Mouse (Mus musculus): ENCODE measurements at regions not wholly inside any gene's neighbourhood (a gene's known extent, or its start where the extent isn't known, plus 50 kb on each side); places are given as distances from the start of the nearest gene placed in this dataset.

- no peak for TF ChIP-seq CHD1 (IDR thresholded peaks at IDR 0.05; ENCODE audit: low read depth, low read length)
- no peak overlapping the region for H3K4me2 ChIP-seq (ENCODE audit: insufficient read depth, low read depth, poor library complexity, severe bottlenecking)
- dilution Hi-C loops (cut with MboI; ENCODE audit: extremely low pct_ligation_motif_present, extremely low pct_unique_long_range_greater_than_20kb, low sequenced_read_pairs) = no loop called here
- H3K4me3 ChIP-seq (replicated peaks in 1 of 3; ENCODE audit: low read depth in 2 of 3, low read length in 2 of 3, poor library complexity in 1 of 3) = no peak overlapping the region
- H3K9me3 ChIP-seq (replicated peaks; ENCODE audit: low read length) = peaks cover 4% of the 10 kb centered on the region
- H3K27ac ChIP-seq (ENCODE audit: insufficient read depth, low read depth) = no peak overlapping the region
- H3K36me3 ChIP-seq (replicated peaks in 1 of 2; ENCODE audit: control insufficient read depth in 1 of 2, insufficient read depth in 1 of 2, low read length in 1 of 2) = no peaks in the 10 kb centered on the region
- no peaks in the 10 kb centered on the region for H3K79me2 ChIP-seq (replicated peaks; ENCODE audit: control insufficient read depth, extremely low read depth, insufficient read depth, poor library complexity, severe bottlenecking)
- peaks cover 46% of the 10 kb centered on the region for H3K27me3 ChIP-seq (replicated peaks)
- DNase-seq (ENCODE audit: extremely low read depth) = no peak
- no peaks in the 10 kb centered on the region for H3K4me1 ChIP-seq (ENCODE audit: control insufficient read depth in 1 of 2, insufficient read depth in 2 of 2)
- in situ Hi-C loops (cut with MboI; ENCODE audit: low pct_ligation_motif_present, low pct_unique_long_range_greater_than_20kb, low sequenced_read_pairs) = no loop called here
- H3K9ac ChIP-seq (ENCODE audit: insufficient read depth, low read depth) = no peak overlapping the region
Measured at GRCm38 (mm10) chr11:57432299-57432698, 86.1 kb downstream of the Fam114a2 start.

GRCm38 (mm10) chr11:57431886-57432285 lies 86.5 kb downstream of the Fam114a2 start:
- no peak for DNase-seq (ENCODE audit: extremely low read depth)
- in situ Hi-C loops (cut with MboI; ENCODE audit: low pct_ligation_motif_present, low pct_unique_long_range_greater_than_20kb, low sequenced_read_pairs) (no loop called here), dilution Hi-C loops (cut with MboI; ENCODE audit: extremely low pct_ligation_motif_present, extremely low pct_unique_long_range_greater_than_20kb, low sequenced_read_pairs) (no loop called here)
- Histone ChIP-seq H3K4me1 (ENCODE audit: control insufficient read depth in 1 of 2, insufficient read depth in 2 of 2) (no peaks in the 10 kb centered on the region), H3K9me3 (replicated peaks; ENCODE audit: low read length) (peaks cover 4% of the 10 kb centered on the region), H3K27me3 (replicated peaks) (peaks cover 48% of the 10 kb centered on the region), H3K79me2 (replicated peaks; ENCODE audit: control insufficient read depth, extremely low read depth, insufficient read depth, poor library complexity, severe bottlenecking) (no peaks in the 10 kb centered on the region), H3K9ac (ENCODE audit: insufficient read depth, low read depth) (no peak overlapping the region), H3K4me2 (ENCODE audit: insufficient read depth, low read depth, poor library complexity, severe bottlenecking) (no peak overlapping the region), H3K4me3 (replicated peaks in 1 of 3; ENCODE audit: low read depth in 2 of 3, low read length in 2 of 3, poor library complexity in 1 of 3) (no peak overlapping the region), H3K36me3 (replicated peaks in 1 of 2; ENCODE audit: control insufficient read depth in 1 of 2, insufficient read depth in 1 of 2, low read length in 1 of 2) (no peaks in the 10 kb centered on the region), H3K27ac (ENCODE audit: insufficient read depth, low read depth) (no peak overlapping the region)
- TF ChIP-seq E2F4 (IDR thresholded peaks at IDR 0.05; ENCODE audit: insufficient replicate concordance, low read depth, low read length) (no peak), MXI1 (IDR thresholded peaks at IDR 0.05; ENCODE audit: low read depth, low read length) (no peak), ZMIZ1 (IDR thresholded peaks at IDR 0.05; ENCODE audit: low read depth, low read length) (no peak), POLR2A (IDR thresholded peaks at IDR 0.05; ENCODE audit: low read depth, low read length) (no peak), CTCF (conservative IDR thresholded peaks at IDR 0.05 in 1 of 2, IDR thresholded peaks at IDR 0.05 in 1 of 2; ENCODE audit: low read depth in 2 of 2, low read length in 2 of 2) (peak; percentile 26 to 34; a peak in 3 of 4 replicates)

- peaks cover 4% of the 10 kb centered on the region for H3K9me3 ChIP-seq (replicated peaks; ENCODE audit: low read length)
- no peaks in the 10 kb centered on the region for H3K79me2 ChIP-seq (replicated peaks; ENCODE audit: control insufficient read depth, extremely low read depth, insufficient read depth, poor library complexity, severe bottlenecking)
- no peak overlapping the region for H3K4me3 ChIP-seq (replicated peaks in 1 of 3; ENCODE audit: low read depth in 2 of 3, low read length in 2 of 3, poor library complexity in 1 of 3)
- in situ Hi-C loops (cut with MboI; ENCODE audit: low pct_ligation_motif_present, low pct_unique_long_range_greater_than_20kb, low sequenced_read_pairs) = no loop called here
- DNase-seq (ENCODE audit: extremely low read depth) = peak; percentile 56
- H3K4me2 ChIP-seq (ENCODE audit: insufficient read depth, low read depth, poor library complexity, severe bottlenecking) = peak overlapping the region; percentile 92
- H3K9ac ChIP-seq (ENCODE audit: insufficient read depth, low read depth) = no peak overlapping the region
- peaks cover 59% of the 10 kb centered on the region for H3K27me3 ChIP-seq (replicated peaks)
- TF ChIP-seq CTCF (conservative IDR thresholded peaks at IDR 0.05 in 1 of 2, IDR thresholded peaks at IDR 0.05 in 1 of 2; ENCODE audit: low read depth in 2 of 2, low read length in 2 of 2) (peak; percentile 80 to 95), MAX (IDR thresholded peaks at IDR 0.05; ENCODE audit: low read length) (no peak), ELF1 (IDR thresholded peaks at IDR 0.05; ENCODE audit: low read depth, low read length) (peak; percentile 52; the same call in 1 of the 2 replicates), SMC3 (IDR thresholded peaks at IDR 0.05; ENCODE audit: low read depth, low read length) (peak; percentile 73), ZNF384 (IDR thresholded peaks at IDR 0.05; ENCODE audit: low read depth, low read length) (no peak; the same call in 1 of the 2 replicates), NELFE (IDR thresholded peaks at IDR 0.05; ENCODE audit: low read depth, low read length) (0 out of 2 replicates have a peak, but pooled peaks have one; percentile 22), RAD21 (IDR thresholded peaks at IDR 0.05; ENCODE audit: low read depth, low read length) (peak; percentile 40), BHLHE40 (IDR thresholded peaks at IDR 0.05; ENCODE audit: low read depth, low read length) (0 out of 2 replicates have a peak, but pooled peaks have one; percentile 22), ZC3H11A (IDR thresholded peaks at IDR 0.05; ENCODE audit: low read depth, low read length) (no peak), NRF1 (IDR thresholded peaks at IDR 0.05; ENCODE audit: low read depth, low read length) (peak; percentile 38; the same call in 1 of the 2 replicates), HCFC1 (IDR thresholded peaks at IDR 0.05; ENCODE audit: low read depth, low read length) (0 out of 2 replicates have a peak, but pooled peaks have one; percentile 16), TCF12 (IDR thresholded peaks at IDR 0.05; ENCODE audit: low read depth, low read length) (peak; percentile 27; the same call in 1 of the 2 replicates)
- peaks cover 0 to 7% of the 10 kb centered on the region in 2 experiments; a peak in 2 of 4 replicates for H3K4me1 ChIP-seq (ENCODE audit: control insufficient read depth in 1 of 2, insufficient read depth in 2 of 2)
- dilution Hi-C loops (cut with MboI; ENCODE audit: extremely low pct_ligation_motif_present, extremely low pct_unique_long_range_greater_than_20kb, low sequenced_read_pairs) = no loop called here
- H3K27ac ChIP-seq (ENCODE audit: insufficient read depth, low read depth) = no peak overlapping the region
- no peaks in the 10 kb centered on the region for H3K36me3 ChIP-seq (replicated peaks in 1 of 2; ENCODE audit: control insufficient read depth in 1 of 2, insufficient read depth in 1 of 2, low read length in 1 of 2)
Measured at GRCm38 (mm10) chr11:57426046-57426805, 92.2 kb downstream of the Fam114a2 start.

Measured in CH12.LX (cell line).